Mouse (Mus musculus) heart, postnatal 36 days (tissue): ENCODE data around the gene Kctd15. TPM values are rescaled to one million over a fixed set of nuclear protein-coding genes. Genes with fewer than 3 reads are reported as not detected.

Experiments used
- DNase-seq, 2 experiments: peaks; one replicate each; pipeline ENCODE4 v3.0.0; 2021 to 2022
- intact Hi-C: fragments of 180-260 bp; cut with DNase I; formaldehyde crosslinking; loops from one replicate; pipeline ENCODE4 v1.15.1; 2025
- total RNA-seq, 2 experiments: library from RNA; stranded (reverse); gene quantifications; 2 replicates each; pipeline ENCODE4 v1.2.3; 2021

Kctd15 gene
- total RNA-seq, 2 experiments from 2014 or later: 3.0 to 3.2 TPM

GRCm38 (mm10) chr7:34669336-34669735 lies 12.8 kb upstream of the Kctd15 start:
- DNase-seq: no peak
- intact Hi-C loops: no loop called here

GRCm38 (mm10) chr7:34667874-34668273 lies 11.3 kb upstream of the Kctd15 start:
- DNase-seq: no peak
- intact Hi-C loops: no loop called here

- DNase-seq: no peak
- intact Hi-C loops: no loop called here
These were observed 6.6 kb upstream of the Kctd15 start for GRCm38 (mm10) chr7:34663145-34663544.

GRCm38 (mm10) chr7:34662227-34662626 lies 5.7 kb upstream of the Kctd15 start:
- intact Hi-C loops: no loop called here
- DNase-seq: no peak

GRCm38 (mm10) chr7:34659386-34660085 lies 3.0 kb upstream of the Kctd15 start:
- intact Hi-C loops: loop anchor here (5.0 kb wide), 3 partner anchors 42 to 222 kb away; no protein-coding TSS in a partner anchor
- DNase-seq: no peak

- DNase-seq: peak; percentile 91
These were observed 1.3 kb downstream of the Kctd15 start for GRCm38 (mm10) chr7:34655086-34655839.

GRCm38 (mm10) chr7:34654441-34655085 lies 2.0 kb downstream of the Kctd15 start:
- intact Hi-C loops: loop anchor here (1.0 to 5.0 kb wide), 5 partner anchors 37 to 247 kb away; no protein-coding TSS in a partner anchor
- DNase-seq: peak; percentile 51 to 66

More at GRCm38 (mm10) chr7:34655086-34655839, 1.3 kb downstream of the Kctd15 start:
- intact Hi-C loops: loop anchor here (1.0 to 5.0 kb wide), 5 partner anchors 38 to 248 kb away; no protein-coding TSS in a partner anchor

GRCm38 (mm10) chr7:34653731-34654440 lies 2.6 kb downstream of the Kctd15 start:
- intact Hi-C loops: no loop called here
- DNase-seq: peak; percentile 27 to 28

- intact Hi-C loops: no loop called here
- peak; percentile 37 to 51 for DNase-seq
These were observed 3.6 kb downstream of the Kctd15 start for GRCm38 (mm10) chr7:34652751-34653502.

- intact Hi-C loops: no loop called here
These were observed 5.2 kb downstream of the Kctd15 start for GRCm38 (mm10) chr7:34651381-34651780.

GRCm38 (mm10) chr7:34647052-34647451 lies 9.5 kb downstream of the Kctd15 start:
- intact Hi-C loops: no loop called here

More at GRCm38 (mm10) chr7:34651381-34651780, 5.2 kb downstream of the Kctd15 start:
- DNase-seq: no peak

GRCm38 (mm10) chr7:34646144-34646795 lies 10.3 kb downstream of the Kctd15 start:
- intact Hi-C loops: no loop called here

More at GRCm38 (mm10) chr7:34647052-34647451, 9.5 kb downstream of the Kctd15 start:
- DNase-seq: peak; percentile 37 to 62

GRCm38 (mm10) chr7:34645623-34646022 lies 10.9 kb downstream of the Kctd15 start:
- intact Hi-C loops: no loop called here

More at GRCm38 (mm10) chr7:34646144-34646795, 10.3 kb downstream of the Kctd15 start:
- no peak for DNase-seq

GRCm38 (mm10) chr7:34644591-34644990 lies 11.9 kb downstream of the Kctd15 start:
- no peak for DNase-seq
- intact Hi-C loops: no loop called here

More at GRCm38 (mm10) chr7:34645623-34646022, 10.9 kb downstream of the Kctd15 start:
- DNase-seq: no peak

GRCm38 (mm10) chr7:34643329-34643728 lies 13.2 kb downstream of the Kctd15 start:
- intact Hi-C loops: no loop called here
- DNase-seq: no peak

GRCm38 (mm10) chr7:34641968-34642367 lies 14.6 kb downstream of the Kctd15 start:
- intact Hi-C loops: no loop called here
- DNase-seq: no peak

- no peak for DNase-seq
- intact Hi-C loops: no loop called here
These were observed 16.7 kb downstream of the Kctd15 start for GRCm38 (mm10) chr7:34639798-34640197.

- intact Hi-C loops: no loop called here
- no peak for DNase-seq
These were observed 19.9 kb downstream of the Kctd15 start for GRCm38 (mm10) chr7:34636661-34637060.
